Mouse (Mus musculus) spleen, embryonic (tissue): Measurements from ENCODE around the gene Rhox11.
"Not testable (repeated sequence)": the region's sequence is repeated elsewhere in the genome, so short reads cannot be mapped to it uniquely, and the experiment has no call there.

Source experiments
- CTCF ChIA-PET: fragments of 350-600 bp; sonication (Branson Sonifier 250); formaldehyde crosslinking; loops from one replicate; lab custom pipeline; 2022; lab: Charles Lee

The Rhox11 gene

DNA sequence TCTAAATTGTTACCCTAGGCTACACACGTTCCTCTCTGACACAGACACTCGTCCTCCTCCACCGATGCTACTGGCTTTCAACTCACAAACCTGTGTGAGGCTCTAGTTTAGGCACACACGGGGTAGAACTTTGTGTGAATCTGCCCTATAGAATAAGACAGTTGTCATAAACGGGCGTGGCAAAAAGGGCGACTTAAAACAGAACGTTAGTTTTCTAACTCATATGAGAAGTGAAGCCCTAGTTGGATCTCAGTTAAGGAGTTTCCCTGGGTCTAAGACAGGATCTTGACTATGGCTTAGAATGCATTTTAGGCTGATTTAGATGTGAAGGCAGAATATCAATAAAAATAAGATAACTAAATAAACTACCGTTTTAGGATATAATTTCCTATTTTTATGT lies at the start of gene Rhox11:
Gene Rhox11 (minus strand): TSS at position 101 of the 400 bp plus-strand sequence.
- CTCF ChIA-PET = no interaction called here

- CTCF ChIA-PET = no interaction called here
These were observed 36.5 kb upstream of the Rhox11 start for GRCm38 (mm10) chrX:38121478-38121877.

- CTCF ChIA-PET = no interaction called here
These were observed 36.0 kb upstream of the Rhox11 start, which contains the start of gene Rhox13 for GRCm38 (mm10) chrX:38120982-38121381. Rhox13 (plus strand) TSS chrX:38121219.

DNA sequence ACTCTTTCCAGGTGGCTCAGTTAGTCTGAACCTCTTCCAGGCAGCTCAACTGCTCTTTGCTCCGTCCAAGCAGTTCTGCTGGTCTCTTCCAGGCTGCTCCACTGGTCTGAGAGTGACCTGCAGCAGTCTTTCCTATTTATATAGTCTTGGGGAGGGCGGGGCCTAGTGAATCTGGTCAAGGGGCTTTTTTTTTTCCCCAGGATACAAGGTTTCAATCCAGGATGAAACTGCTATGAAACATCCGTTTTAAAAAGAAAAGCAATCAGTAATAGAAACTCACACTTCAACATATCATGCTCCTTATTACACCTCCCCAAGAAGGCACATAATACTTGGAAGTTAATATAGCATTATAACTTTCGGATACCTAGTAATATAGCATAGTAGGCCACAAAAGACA lies 25.9 kb upstream of the Rhox11 start, which contains the start of gene Rhox12:
Gene Rhox12 (minus strand): TSS at position 101 of the 400 bp plus-strand sequence.
- CTCF ChIA-PET = no interaction called here

DNA sequence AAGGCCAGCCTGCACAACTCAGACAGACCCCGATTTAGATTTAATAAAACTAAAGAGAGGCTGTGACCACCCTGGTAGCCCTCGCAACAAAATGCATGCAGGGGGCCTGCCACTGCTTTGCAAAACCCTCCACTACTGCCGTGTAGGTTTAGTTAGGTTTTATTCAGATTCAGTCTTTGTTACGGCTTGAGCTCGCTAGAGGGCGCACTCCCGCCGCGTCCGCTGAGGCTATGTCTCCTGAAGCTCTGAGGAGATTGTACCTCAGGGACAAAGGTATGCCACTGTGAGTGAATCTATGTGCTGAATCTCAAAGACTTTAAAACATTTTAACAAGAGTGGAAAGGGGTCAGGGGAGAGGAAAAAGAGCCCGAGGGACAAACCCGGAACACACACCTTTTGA lies 715 bp downstream of the Rhox11 start:
- CTCF ChIA-PET = no interaction called here

GRCm38 (mm10) chrX:38066175-38066574 lies 18.8 kb downstream of the Rhox11 start, which contains the start of gene Rhox10:
Rhox10 (plus strand) TSS chrX:38066475.
- CTCF ChIA-PET = no interaction called here

DNA sequence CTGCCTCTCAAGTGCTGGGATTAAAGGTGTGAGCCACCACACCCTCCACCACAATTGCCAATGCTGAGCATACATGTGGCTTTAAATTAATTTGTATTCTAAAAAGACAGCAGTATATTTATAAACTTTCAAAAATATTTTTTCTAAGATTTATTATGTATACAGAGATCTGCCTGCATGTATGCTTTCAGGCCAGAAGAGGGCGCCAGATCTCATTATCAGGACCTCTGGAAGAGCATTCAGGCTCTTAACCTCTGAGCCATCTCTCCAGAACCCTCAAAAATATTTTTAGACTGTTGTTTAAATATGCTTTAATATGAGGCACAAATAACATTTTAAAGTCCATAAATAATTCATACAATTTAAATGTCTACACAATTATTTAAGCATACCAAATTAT lies 23.4 kb downstream of the Rhox11 start:
- CTCF ChIA-PET = no interaction called here

DNA sequence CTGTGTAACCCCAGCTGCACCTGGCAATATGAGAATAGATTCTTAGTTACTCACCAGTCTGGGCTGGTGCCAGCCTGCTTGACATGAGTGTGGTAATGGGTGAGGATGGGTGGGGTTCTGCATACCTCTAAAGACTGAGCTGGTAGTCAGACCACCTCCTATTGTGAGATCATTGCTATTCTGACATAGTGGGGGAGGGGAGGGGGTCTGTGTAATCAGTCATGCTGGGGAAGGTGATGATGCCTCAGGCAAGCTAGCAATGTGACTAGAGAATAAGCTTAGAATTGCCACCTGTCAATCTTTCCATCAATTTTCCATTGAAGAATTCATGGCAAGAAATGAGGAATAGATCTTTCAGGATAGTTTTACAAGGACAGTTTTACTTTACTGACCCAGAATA lies 41.9 kb downstream of the Rhox11 start, which contains the start of gene Btg1-ps2:
Gene Btg1-ps2 (minus strand): TSS at position 101 of the 400 bp plus-strand sequence.
- CTCF ChIA-PET = not testable (repeated sequence)

GRCm38 (mm10) chrX:38039666-38040065 lies 45.3 kb downstream of the Rhox11 start:
- CTCF ChIA-PET = no interaction called here

- CTCF ChIA-PET = no interaction called here
These were observed 51.1 kb downstream of the Rhox11 start for GRCm38 (mm10) chrX:38033841-38034240.
